Mouse (Mus musculus) neural tube, embryonic 11.5 days (tissue): Measurements from ENCODE around the gene A230072I06Rik. TPM values are rescaled to one million over a fixed set of nuclear protein-coding genes. Genes with fewer than 3 reads are reported as not detected.
A peak's percentile ranks its signal among the peaks of the same experiment; 100 is the strongest.

Experiments
- ATAC-seq: fragments of 200-750 bp; cut with Nextera tagmentation; 2 replicates; pipeline ENCODE4 v1.8.0; 2017; ENCODE audit warnings: moderate number of reproducible peaks, mild to moderate bottlenecking, moderate TSS enrichment, moderate library complexity; ENCODE audit not compliant: insufficient read depth, low FRiP score, low TSS enrichment
- DNase-seq: peaks from one replicate; pipeline ENCODE4 v3.0.0-alpha.2; 2015; ENCODE audit warnings: low spot score
- H3K27ac ChIP-seq: fragments of 300-500 bp; sonication (generic); 2 replicates; pipeline ENCODE4 v1.5.1; 2014; ENCODE audit warnings: low read depth, mild to moderate bottlenecking, low read length
- H3K27me3 ChIP-seq: fragments of 300-500 bp; sonication (generic); 2 replicates; pipeline ENCODE4 v1.6.1; 2014; ENCODE audit warnings: mild to moderate bottlenecking, low read length, mixed read lengths; ENCODE audit not compliant: control insufficient read depth, insufficient read depth
- H3K36me3 ChIP-seq: fragments of 300-500 bp; sonication (generic); 2 replicates; pipeline ENCODE4 v1.6.1; 2014; ENCODE audit warnings: mild to moderate bottlenecking, low read length, moderate library complexity, mixed read lengths; ENCODE audit not compliant: control insufficient read depth, insufficient read depth
- H3K4me1 ChIP-seq: fragments of 300-500 bp; sonication (generic); 2 replicates; pipeline ENCODE4 v1.6.1; 2014; ENCODE audit warnings: low read length, mixed read lengths; ENCODE audit not compliant: control insufficient read depth, insufficient read depth
- H3K4me2 ChIP-seq: fragments of 300-500 bp; sonication (generic); 2 replicates; pipeline ENCODE4 v1.6.1; 2014; ENCODE audit warnings: low read depth, mild to moderate bottlenecking, moderate library complexity
- H3K4me3 ChIP-seq: fragments of 300-500 bp; sonication (generic); 2 replicates; pipeline ENCODE4 v1.5.1; 2014; ENCODE audit warnings: low read depth, low read length
- H3K9ac ChIP-seq: fragments of 300-500 bp; sonication (generic); 2 replicates; pipeline ENCODE4 v1.6.1; 2014; ENCODE audit warnings: mild to moderate bottlenecking, low read length
- H3K9me3 ChIP-seq: fragments of 300-500 bp; sonication (generic); 2 replicates; pipeline ENCODE4 v1.6.1; 2016; ENCODE audit warnings: low read length; ENCODE audit not compliant: control insufficient read depth
- WGBS: fragments of 180-500 bp; shearing (Covaris S2); extraction: QIAGEN DNeasy Blood & Tissue Kit; methylation state at CpG from one replicate; pipeline ENCODE4 v1.1.7; 2014; 5-methylcytosine and 5-hydroxymethylcytosine counted together
- polyA plus RNA-seq: library from polyadenylated mRNA; unstranded; fragments of >200 nt; fragmentation: Nextera tagmentation; extraction: Ambion mirVana; gene quantifications from 2 replicates; pipeline ENCODE4 v1.2.1, GENCODE M21; 2014

The A230072I06Rik gene
- polyA plus RNA-seq, 1 experiment from 2014 or later, result not detected

GRCm38 (mm10) chr8:12314258-12314657, 35.6 kb downstream of the A230072I06Rik start:
- Histone ChIP-seq H3K9ac (no peak overlapping the region), H3K4me1 (0 out of 2 replicates have a peak, but pooled peaks cover 3% of the 10 kb centered on the region), H3K27me3 (no peaks in the 10 kb centered on the region), H3K27ac (no peak overlapping the region), H3K9me3 (no peaks in the 10 kb centered on the region), H3K36me3 (no peaks in the 10 kb centered on the region), H3K4me2 (no peak overlapping the region), H3K4me3 (no peak overlapping the region)
- ATAC-seq, result no peak
- DNase-seq, result no peak
- 70% methylated on average over 11 of the region's 11 CpGs for WGBS

- Histone ChIP-seq H3K27ac (no peak overlapping the region), H3K4me2 (no peak overlapping the region), H3K9me3 (no peaks in the 10 kb centered on the region), H3K9ac (no peak overlapping the region), H3K27me3 (no peaks in the 10 kb centered on the region), H3K36me3 (no peaks in the 10 kb centered on the region), H3K4me3 (no peak overlapping the region), H3K4me1 (0 out of 2 replicates have a peak, but pooled peaks cover 3% of the 10 kb centered on the region)
- DNase-seq, result no peak
- no peak for ATAC-seq
- WGBS, result 82% methylated on average over 5 of the region's 5 CpGs
Measured at GRCm38 (mm10) chr8:12315177-12315576, 36.6 kb downstream of the A230072I06Rik start.

GRCm38 (mm10) chr8:12319755-12320455, 41.3 kb downstream of the A230072I06Rik start:
- Histone ChIP-seq H3K9ac (no peak overlapping the region), H3K4me3 (no peak overlapping the region), H3K27ac (no peak overlapping the region), H3K4me1 (peaks cover 2% of the 10 kb centered on the region; the same call in 1 of the 2 replicates), H3K9me3 (no peaks in the 10 kb centered on the region), H3K36me3 (no peaks in the 10 kb centered on the region), H3K4me2 (no peak overlapping the region), H3K27me3 (peaks cover 4% of the 10 kb centered on the region; the same call in 1 of the 2 replicates)
- DNase-seq (peak; percentile 22), ATAC-seq (no peak)
- 77% methylated on average over 11 of the region's 11 CpGs for WGBS

GRCm38 (mm10) chr8:12322071-12322470, 43.5 kb downstream of the A230072I06Rik start:
- peaks cover 9% of the 10 kb centered on the region for H3K4me1 ChIP-seq
- no peak overlapping the region for H3K9ac ChIP-seq
- DNase-seq (no peak), ATAC-seq (no peak)
- no peak overlapping the region for H3K4me3 ChIP-seq
- peaks cover 7% of the 10 kb centered on the region; the same call in 1 of the 2 replicates for H3K27me3 ChIP-seq
- no peaks in the 10 kb centered on the region for H3K9me3 ChIP-seq
- WGBS, result 95% methylated on average over 6 of the region's 6 CpGs
- no peaks in the 10 kb centered on the region for H3K36me3 ChIP-seq
- no peak overlapping the region for H3K27ac ChIP-seq
- no peak overlapping the region for H3K4me2 ChIP-seq

- H3K9me3 ChIP-seq, result no peaks in the 10 kb centered on the region
- H3K27ac ChIP-seq, result no peak overlapping the region
- ATAC-seq, result no peak
- peaks cover 16% of the 10 kb centered on the region for H3K4me1 ChIP-seq
- no peaks in the 10 kb centered on the region for H3K36me3 ChIP-seq
- WGBS, result 48% methylated on average over 3 of the region's 3 CpGs
- H3K27me3 ChIP-seq, result peaks cover 7% of the 10 kb centered on the region; the same call in 1 of the 2 replicates
- no peak overlapping the region for H3K9ac ChIP-seq
- H3K4me2 ChIP-seq, result no peak overlapping the region
- DNase-seq, result no peak
- no peak overlapping the region for H3K4me3 ChIP-seq
Measured at GRCm38 (mm10) chr8:12323238-12323637, 44.6 kb downstream of the A230072I06Rik start.

- Histone ChIP-seq H3K27ac (no peak overlapping the region), H3K4me3 (no peak overlapping the region), H3K36me3 (no peaks in the 10 kb centered on the region), H3K27me3 (peaks cover 7% of the 10 kb centered on the region; the same call in 1 of the 2 replicates), H3K4me1 (peaks cover 20% of the 10 kb centered on the region), H3K9ac (no peak overlapping the region), H3K9me3 (no peaks in the 10 kb centered on the region), H3K4me2 (no peak overlapping the region)
- 17% methylated on average over 10 of the region's 10 CpGs for WGBS
- ATAC-seq, result no peak
- DNase-seq, result no peak
Measured at GRCm38 (mm10) chr8:12324561-12324960, 45.9 kb downstream of the A230072I06Rik start.

GRCm38 (mm10) chr8:12324991-12325601, 46.5 kb downstream of the A230072I06Rik start:
- Histone ChIP-seq H3K27me3 (peaks cover 7% of the 10 kb centered on the region; the same call in 1 of the 2 replicates), H3K4me1 (peaks cover 20% of the 10 kb centered on the region), H3K4me2 (no peak overlapping the region), H3K36me3 (no peaks in the 10 kb centered on the region), H3K4me3 (no peak overlapping the region), H3K9me3 (no peaks in the 10 kb centered on the region), H3K27ac (no peak overlapping the region), H3K9ac (no peak overlapping the region)
- 22% methylated on average over 16 of the region's 16 CpGs for WGBS
- ATAC-seq (no peak; the same call in 1 of the 2 replicates), DNase-seq (peak; percentile 44)

- Histone ChIP-seq H3K27me3 (peaks cover 7% of the 10 kb centered on the region; the same call in 1 of the 2 replicates), H3K4me1 (peaks cover 20% of the 10 kb centered on the region), H3K4me3 (no peak overlapping the region), H3K9me3 (no peaks in the 10 kb centered on the region), H3K4me2 (no peak overlapping the region), H3K36me3 (no peaks in the 10 kb centered on the region), H3K27ac (no peak overlapping the region), H3K9ac (no peak overlapping the region)
- DNase-seq (peak; percentile 18), ATAC-seq (no peak)
- WGBS, result 51% methylated on average over 13 of the region's 13 CpGs
Measured at GRCm38 (mm10) chr8:12327187-12327586, 48.6 kb downstream of the A230072I06Rik start.
